Comparison of ENCODE assay signal across 12 mouse cellular contexts in the genomic region with DNA sequence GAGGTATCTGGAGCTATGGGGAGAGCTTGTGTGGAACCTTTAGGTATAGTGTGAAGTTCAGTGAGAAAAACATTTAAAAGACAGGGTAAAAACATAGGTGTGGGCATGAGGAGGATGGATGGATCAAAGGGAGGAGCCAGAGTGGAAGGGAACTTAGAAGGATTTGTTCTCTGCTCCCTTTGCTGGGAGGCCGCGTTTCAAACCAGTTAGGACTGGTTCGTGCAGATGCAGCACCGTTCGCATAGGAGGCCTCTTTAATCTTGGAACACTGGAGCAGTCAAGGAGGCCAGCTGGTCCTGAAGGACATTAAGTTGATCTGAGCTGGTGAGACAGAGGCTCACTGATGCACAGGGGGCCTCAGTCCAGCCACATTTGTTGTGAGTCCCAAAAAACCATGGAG.
"Had no signal": no experiment of that assay in that cellular context is flagged by ENCODE, and none has a peak within 500 bp of the region (broad histone marks: within the 10 kb centered on the region; RNA-seq: fewer than 3 reads in every experiment).

No protein-coding gene starts in this region.

- H3K27me3 ChIP-seq: limb, embryonic 12.5 days; liver, embryonic 13.5 days; lung, embryonic 15.5 days had no signal

- H3K4me3 ChIP-seq: layer of hippocampus, adult 2 months; limb, embryonic 12.5 days; liver, embryonic 13.5 days; lung, embryonic 15.5 days had no signal

- DNase-seq: kidney, adult 8-10 months; kidney, postnatal 10 days; kidney, postnatal 4 days; liver; liver, embryonic 13.5 days; liver, postnatal 0 days; midbrain, embryonic 14.5 days; right cerebral cortex, postnatal 14 days; thymus, postnatal 36 days had no signal

- H3K4me1 ChIP-seq: liver, embryonic 13.5 days had no signal

- H3K9me3 ChIP-seq: limb, embryonic 12.5 days; liver, embryonic 13.5 days; lung, embryonic 15.5 days had no signal

- H3K4me2 ChIP-seq: limb, embryonic 12.5 days; liver, embryonic 13.5 days; lung, embryonic 15.5 days had no signal

- H3K27ac ChIP-seq: layer of hippocampus, adult 2 months; limb, embryonic 12.5 days; liver, embryonic 13.5 days; lung, embryonic 15.5 days had no signal

- H3K36me3 ChIP-seq: liver, embryonic 13.5 days had no signal

- H3K9ac ChIP-seq: limb, embryonic 12.5 days; liver, embryonic 13.5 days; liver, postnatal 0 days; lung, embryonic 15.5 days had no signal

- ATAC-seq: liver, postnatal 0 days had no signal
